Mouse (Mus musculus): ENCODE results near the gene Olfr353. TPM values are rescaled to one million over a fixed set of nuclear protein-coding genes. Genes with fewer than 3 reads are reported as not detected.

The Olfr353 gene
- not detected for polyA plus RNA-seq (2015; fragmentation: Illumina TruSeq; extraction: RNeasy Lipid Tissue Mini Kit (QIAGEN cat#74804); ENCODE audit: insufficient read depth, low replicate concordance)

GRCm38 (mm10) chr2:36892836-36893235, at the start of gene Olfr353:
Gene Olfr353 (minus strand): TSS chr2:36892936.

GRCm38 (mm10) chr2:36936821-36937220, 44.1 kb upstream of the Olfr353 start, which contains the start of gene Olfr356:
Gene Olfr356 (plus strand): TSS chr2:36937121.

GRCm38 (mm10) chr2:36928797-36929196, 36.1 kb upstream of the Olfr353 start, which contains the start of gene Olfr355:
Gene Olfr355 (minus strand): TSS chr2:36928897.

GRCm38 (mm10) chr2:36905380-36905779, 12.6 kb upstream of the Olfr353 start, which contains the start of gene Olfr354:
Gene Olfr354 (plus strand): TSS chr2:36905680.

GRCm38 (mm10) chr2:36868160-36868559, 24.6 kb downstream of the Olfr353 start, which contains the start of gene Olfr352:
Gene Olfr352 (plus strand): TSS chr2:36868460.

GRCm38 (mm10) chr2:36862560-36862959, 30.2 kb downstream of the Olfr353 start, which contains the start of gene Olfr351:
Gene Olfr351 (minus strand): TSS chr2:36862660.

GRCm38 (mm10) chr2:36846010-36846409, 46.7 kb downstream of the Olfr353 start, which contains the start of gene Olfr350:
Gene Olfr350 (plus strand): TSS chr2:36846310.

Other genes starting within 250 kb of the Olfr353 start
- not detected for gene Olfr346, start 207.1 kb downstream of the Olfr353 start, polyA plus RNA-seq (2015; fragmentation: Illumina TruSeq; extraction: RNeasy Lipid Tissue Mini Kit (QIAGEN cat#74804); ENCODE audit: insufficient read depth, low replicate concordance)
- gene Olfr347, start 161.0 kb downstream of the Olfr353 start, polyA plus RNA-seq (2015; fragmentation: Illumina TruSeq; extraction: RNeasy Lipid Tissue Mini Kit (QIAGEN cat#74804); ENCODE audit: insufficient read depth, low replicate concordance), result not detected
- gene Olfr348, start 108.7 kb downstream of the Olfr353 start, polyA plus RNA-seq (2015; fragmentation: Illumina TruSeq; extraction: RNeasy Lipid Tissue Mini Kit (QIAGEN cat#74804); ENCODE audit: insufficient read depth, low replicate concordance), result not detected
- not detected for gene Olfr50, start 102.4 kb downstream of the Olfr353 start, polyA plus RNA-seq (2015; fragmentation: Illumina TruSeq; extraction: RNeasy Lipid Tissue Mini Kit (QIAGEN cat#74804); ENCODE audit: insufficient read depth, low replicate concordance)
- not detected for gene Olfr3, start 75.9 kb downstream of the Olfr353 start, polyA plus RNA-seq (2015; fragmentation: Illumina TruSeq; extraction: RNeasy Lipid Tissue Mini Kit (QIAGEN cat#74804); ENCODE audit: insufficient read depth, low replicate concordance)
- not detected for gene Olfr350, start 46.6 kb downstream of the Olfr353 start, polyA plus RNA-seq (2015; fragmentation: Illumina TruSeq; extraction: RNeasy Lipid Tissue Mini Kit (QIAGEN cat#74804); ENCODE audit: insufficient read depth, low replicate concordance)
- gene Olfr351, start 30.3 kb downstream of the Olfr353 start, polyA plus RNA-seq (2015; fragmentation: Illumina TruSeq; extraction: RNeasy Lipid Tissue Mini Kit (QIAGEN cat#74804); ENCODE audit: insufficient read depth, low replicate concordance), result not detected
- gene Olfr352, start 24.5 kb downstream of the Olfr353 start, polyA plus RNA-seq (2015; fragmentation: Illumina TruSeq; extraction: RNeasy Lipid Tissue Mini Kit (QIAGEN cat#74804); ENCODE audit: insufficient read depth, low replicate concordance), result not detected
- not detected for gene Olfr354, start 12.7 kb upstream of the Olfr353 start, polyA plus RNA-seq (2015; fragmentation: Illumina TruSeq; extraction: RNeasy Lipid Tissue Mini Kit (QIAGEN cat#74804); ENCODE audit: insufficient read depth, low replicate concordance)
- not detected for gene Olfr355, start 36.0 kb upstream of the Olfr353 start, polyA plus RNA-seq (2015; fragmentation: Illumina TruSeq; extraction: RNeasy Lipid Tissue Mini Kit (QIAGEN cat#74804); ENCODE audit: insufficient read depth, low replicate concordance)
- not detected for gene Olfr356, start 44.2 kb upstream of the Olfr353 start, polyA plus RNA-seq (2015; fragmentation: Illumina TruSeq; extraction: RNeasy Lipid Tissue Mini Kit (QIAGEN cat#74804); ENCODE audit: insufficient read depth, low replicate concordance)
- not detected for gene Olfr357, start 100.9 kb upstream of the Olfr353 start, polyA plus RNA-seq (2015; fragmentation: Illumina TruSeq; extraction: RNeasy Lipid Tissue Mini Kit (QIAGEN cat#74804); ENCODE audit: insufficient read depth, low replicate concordance)
- gene Olfr358, start 116.4 kb upstream of the Olfr353 start, polyA plus RNA-seq (2015; fragmentation: Illumina TruSeq; extraction: RNeasy Lipid Tissue Mini Kit (QIAGEN cat#74804); ENCODE audit: insufficient read depth, low replicate concordance), result not detected
- gene Olfr360, start 172.8 kb upstream of the Olfr353 start, polyA plus RNA-seq (2015; fragmentation: Illumina TruSeq; extraction: RNeasy Lipid Tissue Mini Kit (QIAGEN cat#74804); ENCODE audit: insufficient read depth, low replicate concordance), result not detected
- gene Olfr361, start 196.4 kb upstream of the Olfr353 start, polyA plus RNA-seq (2015; fragmentation: Illumina TruSeq; extraction: RNeasy Lipid Tissue Mini Kit (QIAGEN cat#74804); ENCODE audit: insufficient read depth, low replicate concordance), result not detected
- not detected for gene Olfr362, start 225.0 kb upstream of the Olfr353 start, polyA plus RNA-seq (2015; fragmentation: Illumina TruSeq; extraction: RNeasy Lipid Tissue Mini Kit (QIAGEN cat#74804); ENCODE audit: insufficient read depth, low replicate concordance)
- gene Olfr364-ps1, start 246.4 kb upstream of the Olfr353 start, polyA plus RNA-seq (2015; fragmentation: Illumina TruSeq; extraction: RNeasy Lipid Tissue Mini Kit (QIAGEN cat#74804); ENCODE audit: insufficient read depth, low replicate concordance), result not detected